22 mouse cellular contexts compared by ENCODE assay signal in genomic region chr3:82692131-82692530, GRCm38 (mm10).
DNase-seq lines count a peak whose midpoint lies in the region; ATAC-seq and TF ChIP-seq lines count a peak whose summit lies in the region.
"Had no signal": no experiment of that assay in that cellular context is flagged by ENCODE, and none has a peak within 500 bp of the region (broad histone marks: within the 10 kb centered on the region; RNA-seq: fewer than 3 reads in every experiment).

No protein-coding gene starts in this region.

- intact Hi-C loops in heart, postnatal 14 days (cut with DNase I) = no loop called here

- WGBS in heart, postnatal 0 days = 82% methylated on average over 2 of the region's 2 CpGs
- WGBS in lung, postnatal 0 days = 90% methylated on average over 2 of the region's 2 CpGs
- WGBS in small intestine, adult 2 months = 91% methylated on average over 2 of the region's 2 CpGs

- no peaks in the 10 kb centered on the region for H3K4me1 ChIP-seq in heart, postnatal 0 days (ENCODE audit: control insufficient read depth, insufficient read depth)
- H3K4me1 ChIP-seq in lung, postnatal 0 days (ENCODE audit: insufficient read depth, low read depth, low read length) = no peaks in the 10 kb centered on the region
- H3K4me1 ChIP-seq in ES-E14 (ENCODE audit: control insufficient read depth in 2 of 2, insufficient read depth in 2 of 2, low read length in 2 of 2, poor library complexity in 1 of 2) = no peaks in the 10 kb centered on the region
- no peaks in the 10 kb centered on the region for H3K4me1 ChIP-seq in small intestine, adult 2 months (ENCODE audit: control insufficient read depth, insufficient read depth, insufficient read length, low read length)
- H3K4me1 ChIP-seq: embryonic facial prominence, embryonic 15.5 days; forebrain, embryonic 10.5 days; lung, embryonic 15.5 days; midbrain, embryonic 15.5 days; stomach, embryonic 15.5 days had no signal

- no peak overlapping the region for H3K9ac ChIP-seq in heart, postnatal 0 days (replicated peaks; ENCODE audit: low read depth, low read length)
- H3K9ac ChIP-seq in lung, postnatal 0 days (replicated peaks; ENCODE audit: low read depth) = no peak overlapping the region
- H3K9ac ChIP-seq in ES-E14 (ENCODE audit: insufficient read depth, low read depth, low read length, poor library complexity, severe bottlenecking) = no peak overlapping the region
- H3K9ac ChIP-seq: embryonic facial prominence, embryonic 15.5 days; lung, embryonic 15.5 days; midbrain, embryonic 15.5 days; stomach, embryonic 15.5 days had no signal

- H3K9me3 ChIP-seq in heart, postnatal 0 days (replicated peaks; ENCODE audit: control insufficient read depth, low read length) = no peaks in the 10 kb centered on the region
- H3K9me3 ChIP-seq in lung, postnatal 0 days (ENCODE audit: low read length) = no peaks in the 10 kb centered on the region
- H3K9me3 ChIP-seq in ES-E14 (ENCODE audit: control insufficient read depth, insufficient read depth, low read depth, low read length) = no peaks in the 10 kb centered on the region
- H3K9me3 ChIP-seq: embryonic facial prominence, embryonic 15.5 days; forebrain, embryonic 10.5 days; lung, embryonic 15.5 days; midbrain, embryonic 15.5 days; stomach, embryonic 15.5 days had no signal

- H3K27me3 ChIP-seq in heart, postnatal 0 days (ENCODE audit: control insufficient read depth, insufficient read depth, low read length) = no peaks in the 10 kb centered on the region
- no peaks in the 10 kb centered on the region for H3K27me3 ChIP-seq in lung, postnatal 0 days (replicated peaks; ENCODE audit: insufficient read depth, low read length)
- no peaks in the 10 kb centered on the region for H3K27me3 ChIP-seq in small intestine, adult 2 months (ENCODE audit: control insufficient read depth, insufficient read depth, low read length)
- H3K27me3 ChIP-seq: embryonic facial prominence, embryonic 15.5 days; lung, embryonic 15.5 days; midbrain, embryonic 15.5 days; stomach, embryonic 15.5 days had no signal

- no peak for DNase-seq in heart, postnatal 0 days (ENCODE audit: low spot score)
- DNase-seq in heart, postnatal 14 days = no peak
- no peak for DNase-seq in lung, postnatal 0 days (ENCODE audit: low spot score)
- no peak for DNase-seq in lung, postnatal 36 days
- DNase-seq in ES-E14 (ENCODE audit: low read depth, low spot score) = peak; percentile 12
- no peak for DNase-seq in gastrocnemius, adult 8-10 months (ENCODE audit: low spot score in 2 of 2)
- DNase-seq in urinary bladder, adult 18-20 months (ENCODE audit: low spot score in 2 of 2) = no peak
- DNase-seq: adrenal gland, adult 2 months; cerebellum, adult 11 months; heart, postnatal 4 days; kidney, adult 8-10 months; liver; right cerebral cortex, adult 18-20 months; spleen, adult 18-20 months had no signal

- TF ChIP-seq EP300 in heart, postnatal 0 days (IDR thresholded peaks at IDR 0.05; ENCODE audit: low read depth) = no peak
- TF ChIP-seq EP300 in lung, postnatal 0 days (IDR thresholded peaks at IDR 0.05) = no peak

- no peak for ATAC-seq in heart, postnatal 0 days (ENCODE audit: insufficient read depth, low read depth)
- ATAC-seq in lung, postnatal 0 days = no peak
- ATAC-seq: hindbrain, embryonic 16.5 days; midbrain, embryonic 15.5 days had no signal

- no peak overlapping the region for H3K4me2 ChIP-seq in heart, postnatal 0 days (ENCODE audit: low read depth, low read length)
- H3K4me2 ChIP-seq in lung, postnatal 0 days (replicated peaks; ENCODE audit: low read depth, low read length) = no peak overlapping the region
- H3K4me2 ChIP-seq: embryonic facial prominence, embryonic 15.5 days; heart, embryonic 11.5 days; lung, embryonic 15.5 days; midbrain, embryonic 15.5 days; stomach, embryonic 15.5 days had no signal

- TF ChIP-seq POLR2A in small intestine, adult 2 months (IDR thresholded peaks at IDR 0.05; ENCODE audit: low read depth, low read length) = no peak

- in situ Hi-C loops in ES-E14 (cut with MboI; ENCODE audit: low sequenced_read_pairs in 2 of 2, unreplicated experiment in 2 of 2) = no loop called here

- H3K4me3 ChIP-seq in heart, postnatal 0 days (ENCODE audit: low read depth, low read length) = no peak overlapping the region
- H3K4me3 ChIP-seq in lung, postnatal 0 days (ENCODE audit: low read depth, low read length) = no peak overlapping the region
- H3K4me3 ChIP-seq in ES-E14 (ENCODE audit: insufficient read depth in 1 of 2, low read depth in 1 of 2, low read length in 2 of 2, poor library complexity in 1 of 2, severe bottlenecking in 1 of 2) = no peak overlapping the region
- no peak overlapping the region for H3K4me3 ChIP-seq in small intestine, adult 2 months (ENCODE audit: low read depth, low read length)
- H3K4me3 ChIP-seq: embryonic facial prominence, embryonic 15.5 days; forebrain, embryonic 10.5 days; lung, embryonic 15.5 days; midbrain, embryonic 15.5 days; stomach, embryonic 15.5 days had no signal

- no peak overlapping the region for H3K27ac ChIP-seq in heart, postnatal 0 days (ENCODE audit: low read depth)
- no peak overlapping the region for H3K27ac ChIP-seq in lung, postnatal 0 days (ENCODE audit: low read length)
- H3K27ac ChIP-seq in ES-E14 (ENCODE audit: insufficient read depth, low read depth, low read length, poor library complexity, severe bottlenecking) = no peak overlapping the region
- H3K27ac ChIP-seq in small intestine, adult 2 months (ENCODE audit: insufficient read depth, low read depth, low read length) = no peak overlapping the region
- H3K27ac ChIP-seq: embryonic facial prominence, embryonic 15.5 days; forebrain, embryonic 10.5 days; lung, embryonic 15.5 days; midbrain, embryonic 15.5 days; stomach, embryonic 15.5 days had no signal

- no peaks in the 10 kb centered on the region for H3K36me3 ChIP-seq in heart, postnatal 0 days (replicated peaks; ENCODE audit: control insufficient read depth, insufficient read depth, low read length)
- H3K36me3 ChIP-seq in lung, postnatal 0 days (ENCODE audit: insufficient read depth, low read length) = no peaks in the 10 kb centered on the region
- no peaks in the 10 kb centered on the region for H3K36me3 ChIP-seq in ES-E14 (ENCODE audit: control insufficient read depth, insufficient read depth, low read length, poor library complexity, severe bottlenecking)
- no peaks in the 10 kb centered on the region for H3K36me3 ChIP-seq in small intestine, adult 2 months (ENCODE audit: control insufficient read depth, insufficient read depth, low read length)
- H3K36me3 ChIP-seq: embryonic facial prominence, embryonic 15.5 days; forebrain, embryonic 10.5 days; lung, embryonic 15.5 days; midbrain, embryonic 15.5 days; stomach, embryonic 15.5 days had no signal

- 0 out of 2 replicates have a peak, but pooled peaks have one; percentile 10 for TF ChIP-seq CTCF in heart, postnatal 0 days (IDR thresholded peaks at IDR 0.05; ENCODE audit: low read depth)
- peak; percentile 31 for TF ChIP-seq CTCF in lung, postnatal 0 days (IDR thresholded peaks at IDR 0.05)
- TF ChIP-seq CTCF in small intestine, adult 2 months (IDR thresholded peaks at IDR 0.05; ENCODE audit: extremely low read depth, insufficient read length, insufficient replicate concordance, low read depth, low read length) = peak; percentile 14; the same call in 1 of the 2 replicates

TF ChIP-seq in ES-E14, 5 proteins besides CTCF, POLR2A, EP300 and RAD21:
- no peak for TF ChIP-seq CHD2 (IDR thresholded peaks at IDR 0.05; ENCODE audit: low read depth, low read length)
- TF ChIP-seq HCFC1 (IDR thresholded peaks at IDR 0.05; ENCODE audit: borderline replicate concordance, insufficient read depth, low read length) = no peak
- TF ChIP-seq ZNF384 (IDR thresholded peaks at IDR 0.05; ENCODE audit: low read depth, low read length) = no peak
- no peak for TF ChIP-seq MAFK (IDR thresholded peaks at IDR 0.05; ENCODE audit: insufficient read depth, low read depth, low read length)
- TF ChIP-seq ZC3H11A (IDR thresholded peaks at IDR 0.05; ENCODE audit: borderline replicate concordance, low read depth, low read length) = no peak
